13 mouse cellular contexts compared by ENCODE assay signal in genomic region chr16:93013256-93013655, GRCm38 (mm10).
"Had no signal": no experiment of that assay in that cellular context is flagged by ENCODE, and none has a peak within 500 bp of the region (broad histone marks: within the 10 kb centered on the region; RNA-seq: fewer than 3 reads in every experiment).

No protein-coding gene starts in this region.

- H3K4me2 ChIP-seq: kidney, embryonic 15.5 days; liver, embryonic 12.5 days; lung, embryonic 14.5 days; midbrain, embryonic 12.5 days; stomach, embryonic 15.5 days had no signal

- H3K4me1 ChIP-seq: limb, embryonic 10.5 days; liver, embryonic 12.5 days; midbrain, embryonic 12.5 days; stomach, embryonic 15.5 days had no signal

- H3K27me3 ChIP-seq: midbrain, embryonic 12.5 days had no signal

- ATAC-seq: liver, embryonic 12.5 days had no signal

- H3K4me3 ChIP-seq: kidney, embryonic 15.5 days; left cerebral cortex, adult 2 months; limb, embryonic 10.5 days; liver, embryonic 12.5 days; megakaryocyte, embryonic 14.5 days; midbrain, embryonic 12.5 days; stomach, embryonic 15.5 days had no signal

- H3K9ac ChIP-seq: kidney, embryonic 15.5 days; liver, embryonic 12.5 days; lung, embryonic 14.5 days; midbrain, embryonic 12.5 days; stomach, embryonic 15.5 days had no signal

- H3K27ac ChIP-seq: kidney, embryonic 15.5 days; left cerebral cortex, adult 2 months; limb, embryonic 10.5 days; liver, embryonic 12.5 days; midbrain, embryonic 12.5 days; stomach, embryonic 15.5 days had no signal

- H3K36me3 ChIP-seq: kidney, embryonic 15.5 days; limb, embryonic 10.5 days; liver, embryonic 12.5 days; midbrain, embryonic 12.5 days; stomach, embryonic 15.5 days had no signal

- H3K9me3 ChIP-seq: kidney, embryonic 15.5 days; limb, embryonic 10.5 days; megakaryocyte, embryonic 14.5 days; midbrain, embryonic 12.5 days; stomach, embryonic 15.5 days had no signal

- DNase-seq: kidney, adult 11 months; kidney, postnatal 14 days; lung, embryonic 14.5 days; right cerebral cortex, postnatal 14 days; thymus, adult 2 months; thymus, postnatal 36 days had no signal
